Mouse (Mus musculus) brain, adult 2 months (tissue): ENCODE measurements around the gene Olfr522.
A peak's percentile ranks its signal among the peaks of the same experiment; 100 is the strongest.

ENCODE experiments used
- DNase-seq: peaks from one replicate; pipeline ENCODE4 v3.0.0; 2011; ENCODE audit warnings: low read depth, low spot score

Olfr522 gene

GRCm38 (mm10) chr7:140115583-140116328 is 48.8 kb downstream of the Olfr522 start, which contains the start of gene Paox:
Paox (plus strand) TSS chr7:140115799.
- DNase-seq: peak; percentile 92

GRCm38 (mm10) chr7:140111943-140112342 is 52.6 kb downstream of the Olfr522 start:
- DNase-seq: no peak
